Mouse (Mus musculus) ES-Bruce4 (cell line): ENCODE results near the gene Eif5a.

Experiments used
- CTCF ChIP-seq: IDR thresholded peaks from one replicate; pipeline ENCODE4 v1.8.1; 2011; ENCODE audit warnings: low read depth, low read length
- EP300 ChIP-seq: IDR thresholded peaks from 2 replicates; pipeline ENCODE4 v1.6.1; 2011; ENCODE audit warnings: low read depth, low read length; ENCODE audit not compliant: insufficient read depth
- POLR2A ChIP-seq: IDR thresholded peaks from one replicate; pipeline ENCODE4 v1.8.1; 2011; ENCODE audit warnings: low read length; ENCODE audit not compliant: insufficient read depth

DNA sequence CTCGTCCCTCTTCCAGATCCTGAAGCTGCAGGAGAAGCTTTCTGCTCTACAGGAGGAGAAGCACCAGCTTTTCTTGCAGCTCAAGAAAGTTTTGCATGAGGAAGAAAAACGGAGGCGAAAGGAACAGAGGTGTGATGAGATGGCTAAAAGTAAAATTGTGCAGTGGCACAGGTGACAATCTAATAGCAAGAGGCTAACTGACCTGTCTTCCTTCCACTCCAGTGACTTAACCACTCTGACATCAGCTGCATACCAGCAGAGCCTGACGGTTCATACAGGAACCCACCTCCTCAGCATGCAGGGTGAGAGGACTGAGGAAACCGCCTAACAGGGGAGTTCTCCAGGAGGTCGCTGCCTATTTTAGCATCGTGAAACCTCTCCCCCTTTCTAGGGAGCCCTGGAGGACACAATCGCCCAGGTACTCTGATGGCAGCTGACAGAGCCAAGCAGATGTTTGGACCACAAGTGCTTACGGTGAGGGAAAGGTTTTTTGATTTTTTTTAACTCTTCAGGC is 6.8 kb downstream of the Eif5a start:
- no peak for TF ChIP-seq EP300
- no peak for TF ChIP-seq POLR2A
- TF ChIP-seq CTCF = no peak
